Mouse (Mus musculus) cerebellum, adult 2 months (tissue): ENCODE results near the gene Sarnp.

Experiments used
- CTCF ChIP-seq: fragments of 200-500 bp; IDR thresholded peaks from 2 replicates; pipeline ENCODE4 v1.5.1; 2011; ENCODE audit warnings: low read depth, mild to moderate bottlenecking, control low read depth, low read length, moderate library complexity, borderline replicate concordance; ENCODE audit not compliant: insufficient read depth
- POLR2A ChIP-seq: fragments of 200-500 bp; IDR thresholded peaks from 2 replicates; pipeline ENCODE4 v1.6.1; 2011; ENCODE audit warnings: low read length, control low read depth, borderline replicate concordance; ENCODE audit not compliant: insufficient read depth

DNA sequence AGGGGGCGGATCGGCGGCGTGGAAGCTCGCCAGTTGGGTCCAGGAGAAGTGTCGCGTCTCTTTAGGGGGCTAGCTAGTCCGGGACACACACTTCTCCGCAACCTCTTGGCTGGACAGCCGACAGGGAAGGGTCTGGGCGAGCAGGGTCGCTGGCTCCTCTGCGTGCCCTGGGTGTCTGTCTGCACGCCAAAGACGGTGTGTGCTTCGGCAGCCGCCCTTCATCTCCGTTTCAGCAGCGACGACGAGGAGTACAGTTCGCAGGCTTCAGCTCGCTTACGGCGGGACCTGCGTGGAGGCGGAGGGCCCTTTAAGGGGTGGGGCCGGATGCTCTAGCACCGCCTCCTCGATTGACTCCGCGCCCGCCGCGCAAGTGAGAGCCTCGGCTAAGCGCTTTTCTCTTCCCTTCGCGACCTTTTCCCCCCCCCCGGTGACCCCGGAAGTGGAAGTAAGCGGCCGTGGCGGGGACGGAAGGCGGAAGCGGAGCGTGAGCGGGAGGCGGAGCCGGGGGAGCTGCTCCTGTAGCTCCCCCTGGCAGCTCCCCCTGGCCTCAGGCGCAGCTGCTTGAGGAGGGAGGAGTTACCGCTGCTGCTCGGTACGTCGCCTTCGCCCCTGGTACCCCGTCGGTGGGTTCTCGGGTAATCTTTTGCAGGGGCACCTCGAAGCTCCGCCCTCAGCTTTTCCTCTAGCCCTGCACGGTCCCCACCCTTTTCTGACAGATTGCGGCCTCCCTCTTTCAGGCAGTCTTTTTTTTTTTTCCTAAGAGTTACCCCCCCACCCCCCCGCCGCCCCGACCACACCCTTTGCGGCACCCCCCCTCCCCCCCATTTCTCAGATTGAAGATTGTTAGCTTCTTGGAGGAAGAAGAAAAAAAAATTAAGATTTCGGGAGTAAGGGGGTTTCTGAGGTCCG lies 11.8 kb upstream of the Sarnp start:
- TF ChIP-seq POLR2A (peak; percentile 79; the same call in 1 of the 2 replicates), CTCF (no peak)
